Mouse (Mus musculus): ENCODE data around the gene Tab1. TPM values are rescaled to one million over a fixed set of nuclear protein-coding genes. Genes with fewer than 3 reads are reported as not detected.

Tab1 gene
- polyA plus RNA-seq, 2 experiments, result 9.4 to 11.9 TPM

- Histone ChIP-seq H3K9me3 (ENCODE audit: control insufficient read depth, low read length) (no peaks in the 10 kb centered on the region), H3K27ac (no peak overlapping the region), H3K4me1 (replicated peaks; ENCODE audit: control insufficient read depth in 2 of 2, insufficient read depth in 2 of 2, low read length in 1 of 2) (peaks cover 45 to 51% of the 10 kb centered on the region in 2 experiments), H3K4me2 (ENCODE audit: low read depth) (no peak overlapping the region), H3K36me3 (replicated peaks; ENCODE audit: control insufficient read depth, insufficient read depth, low read depth) (no peaks in the 10 kb centered on the region), H3K27me3 (ENCODE audit: control insufficient read depth, insufficient read depth, low read length) (no peaks in the 10 kb centered on the region; the same call in 1 of the 2 replicates), H3K9ac (replicated peaks) (no peak overlapping the region), H3K4me3 (ENCODE audit: insufficient read depth in 1 of 2, low read depth in 2 of 2, low read length in 2 of 2) (no peak overlapping the region)
- 83% methylated on average over 13 of the region's 13 CpGs for WGBS (ENCODE audit: insufficient replicate concordance)
- DNase-seq (ENCODE audit: low read depth in 3 of 3, low spot score in 3 of 3) (no peak), ATAC-seq (ENCODE audit: insufficient read depth) (no peak)
- TF ChIP-seq EP300 (IDR thresholded peaks at IDR 0.05; ENCODE audit: low read depth), result no peak
- TF ChIP-seq CTCF (IDR thresholded peaks at IDR 0.05; ENCODE audit: low read depth), result no peak
Measured at GRCm38 (mm10) chr15:80094201-80094600, 38.7 kb upstream of the Tab1 start.

DNA sequence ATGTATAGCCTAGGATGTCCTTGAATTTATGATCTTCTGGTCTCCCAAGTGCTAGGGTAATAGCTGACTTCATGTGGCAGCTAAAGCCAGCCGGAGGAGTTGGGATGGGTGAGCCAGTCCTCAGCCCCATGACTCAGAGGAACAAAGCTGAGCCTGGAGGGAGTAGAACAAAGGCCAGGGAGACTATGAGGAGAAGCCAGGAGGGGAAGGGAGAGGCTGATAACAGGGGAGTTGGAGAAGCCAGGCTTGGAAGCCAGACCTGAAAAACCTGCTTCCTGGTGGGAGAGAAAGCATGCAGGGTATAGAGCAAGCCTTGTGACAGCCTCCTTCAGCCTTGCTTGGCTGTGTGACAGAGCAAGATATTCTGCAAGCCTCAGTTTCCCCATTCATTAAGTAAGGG, 37.3 kb upstream of the Tab1 start:
- H3K4me2 ChIP-seq (ENCODE audit: low read depth), result peak overlapping the region; percentile 69
- no peaks in the 10 kb centered on the region for H3K36me3 ChIP-seq (replicated peaks; ENCODE audit: control insufficient read depth, insufficient read depth, low read depth)
- ATAC-seq (ENCODE audit: insufficient read depth) (no peak), DNase-seq (ENCODE audit: low read depth in 3 of 3, low spot score in 3 of 3) (no peak)
- no peak for TF ChIP-seq CTCF (IDR thresholded peaks at IDR 0.05; ENCODE audit: low read depth)
- no peak for TF ChIP-seq EP300 (IDR thresholded peaks at IDR 0.05; ENCODE audit: low read depth)
- no peaks in the 10 kb centered on the region for H3K9me3 ChIP-seq (ENCODE audit: control insufficient read depth, low read length)
- WGBS (ENCODE audit: insufficient replicate concordance), result 62% methylated on average over 1 of the region's 1 CpGs
- H3K4me3 ChIP-seq (ENCODE audit: insufficient read depth in 1 of 2, low read depth in 2 of 2, low read length in 2 of 2), result no peak overlapping the region
- H3K27me3 ChIP-seq (ENCODE audit: control insufficient read depth, insufficient read depth, low read length), result no peaks in the 10 kb centered on the region; the same call in 1 of the 2 replicates
- peak overlapping the region; percentile 91 for H3K27ac ChIP-seq
- no peak overlapping the region; the same call in 1 of the 2 replicates for H3K9ac ChIP-seq (replicated peaks)
- peaks cover 36 to 50% of the 10 kb centered on the region in 2 experiments for H3K4me1 ChIP-seq (replicated peaks; ENCODE audit: control insufficient read depth in 2 of 2, insufficient read depth in 2 of 2, low read length in 1 of 2)

- no peaks in the 10 kb centered on the region for H3K9me3 ChIP-seq (ENCODE audit: control insufficient read depth, low read length)
- peak overlapping the region; percentile 64 for H3K9ac ChIP-seq (replicated peaks)
- ATAC-seq (ENCODE audit: insufficient read depth) (no peak), DNase-seq (ENCODE audit: low read depth in 3 of 3, low spot score in 3 of 3) (no peak)
- TF ChIP-seq CTCF (IDR thresholded peaks at IDR 0.05; ENCODE audit: low read depth), result no peak
- TF ChIP-seq EP300 (IDR thresholded peaks at IDR 0.05; ENCODE audit: low read depth), result no peak
- H3K27me3 ChIP-seq (ENCODE audit: control insufficient read depth, insufficient read depth, low read length), result no peaks in the 10 kb centered on the region; the same call in 1 of the 2 replicates
- H3K27ac ChIP-seq, result peak overlapping the region; percentile 91
- H3K4me3 ChIP-seq (ENCODE audit: insufficient read depth in 1 of 2, low read depth in 2 of 2, low read length in 2 of 2), result peak overlapping the region; percentile 15 to 52; a peak in 3 of 4 replicates
- peaks cover 35 to 50% of the 10 kb centered on the region in 2 experiments for H3K4me1 ChIP-seq (replicated peaks; ENCODE audit: control insufficient read depth in 2 of 2, insufficient read depth in 2 of 2, low read length in 1 of 2)
- WGBS (ENCODE audit: insufficient replicate concordance), result 81% methylated on average over 10 of the region's 10 CpGs
- no peaks in the 10 kb centered on the region for H3K36me3 ChIP-seq (replicated peaks; ENCODE audit: control insufficient read depth, insufficient read depth, low read depth)
- peak overlapping the region; percentile 69 for H3K4me2 ChIP-seq (ENCODE audit: low read depth)
Measured at GRCm38 (mm10) chr15:80096406-80096805, 36.5 kb upstream of the Tab1 start.

GRCm38 (mm10) chr15:80096946-80097881, 35.7 kb upstream of the Tab1 start:
- TF ChIP-seq CTCF (IDR thresholded peaks at IDR 0.05; ENCODE audit: low read depth), result no peak
- peak; percentile 85 for TF ChIP-seq EP300 (IDR thresholded peaks at IDR 0.05; ENCODE audit: low read depth)
- Histone ChIP-seq H3K4me3 (ENCODE audit: insufficient read depth in 1 of 2, low read depth in 2 of 2, low read length in 2 of 2) (peak overlapping the region; percentile 15 to 52), H3K27ac (peak overlapping the region; percentile 91), H3K9ac (replicated peaks) (peak overlapping the region; percentile 64), H3K4me1 (replicated peaks; ENCODE audit: control insufficient read depth in 2 of 2, insufficient read depth in 2 of 2, low read length in 1 of 2) (peaks cover 35 to 44% of the 10 kb centered on the region in 2 experiments), H3K36me3 (replicated peaks; ENCODE audit: control insufficient read depth, insufficient read depth, low read depth) (no peaks in the 10 kb centered on the region), H3K4me2 (ENCODE audit: low read depth) (peak overlapping the region; percentile 69), H3K9me3 (ENCODE audit: control insufficient read depth, low read length) (no peaks in the 10 kb centered on the region), H3K27me3 (ENCODE audit: control insufficient read depth, insufficient read depth, low read length) (no peaks in the 10 kb centered on the region; the same call in 1 of the 2 replicates)
- DNase-seq (ENCODE audit: low read depth in 3 of 3, low spot score in 3 of 3) (peak; percentile 73 to 79 (median 76)), ATAC-seq (ENCODE audit: insufficient read depth) (peak; percentile 80)
- WGBS (ENCODE audit: insufficient replicate concordance), result 8% methylated on average over 16 of the region's 20 CpGs

- DNase-seq (ENCODE audit: low read depth in 3 of 3, low spot score in 3 of 3) (peak; percentile 80 to 84 (median 82)), ATAC-seq (ENCODE audit: insufficient read depth) (peak; percentile 91)
- H3K4me3 ChIP-seq (ENCODE audit: insufficient read depth in 1 of 2, low read depth in 2 of 2, low read length in 2 of 2), result peak overlapping the region; percentile 52 to 54
- 0 out of 2 replicates have a peak, but pooled peaks have one; percentile 0 for TF ChIP-seq CTCF (IDR thresholded peaks at IDR 0.05; ENCODE audit: low read depth)
- peak; percentile 64 for TF ChIP-seq EP300 (IDR thresholded peaks at IDR 0.05; ENCODE audit: low read depth)
- 22% methylated on average over 8 of the region's 8 CpGs for WGBS (ENCODE audit: insufficient replicate concordance)
- H3K27ac ChIP-seq, result peak overlapping the region; percentile 91
- peak overlapping the region; percentile 64 for H3K9ac ChIP-seq (replicated peaks)
- peaks cover 35 to 44% of the 10 kb centered on the region in 2 experiments for H3K4me1 ChIP-seq (replicated peaks; ENCODE audit: control insufficient read depth in 2 of 2, insufficient read depth in 2 of 2, low read length in 1 of 2)
- no peaks in the 10 kb centered on the region for H3K9me3 ChIP-seq (ENCODE audit: control insufficient read depth, low read length)
- H3K36me3 ChIP-seq (replicated peaks; ENCODE audit: control insufficient read depth, insufficient read depth, low read depth), result no peaks in the 10 kb centered on the region
- H3K27me3 ChIP-seq (ENCODE audit: control insufficient read depth, insufficient read depth, low read length), result no peaks in the 10 kb centered on the region
- peak overlapping the region; percentile 69 for H3K4me2 ChIP-seq (ENCODE audit: low read depth)
Measured at GRCm38 (mm10) chr15:80097999-80098461, 34.9 kb upstream of the Tab1 start.

All from liver, embryonic 14.5 days (tissue).